Mouse (Mus musculus) induced T-regulatory cell, adult 2 months (primary cell): ENCODE data around the gene Gclm.
"Not testable (repeated sequence)": the region's sequence is repeated elsewhere in the genome, so short reads cannot be mapped to it uniquely, and the experiment has no call there.

ENCODE experiments used
- DNase-seq: peaks from one replicate; pipeline ENCODE4 v3.0.0-alpha.2; 2012; ENCODE audit warnings: low read depth

The Gclm gene

GRCm38 (mm10) chr3:122242876-122243275 lies 2.5 kb upstream of the Gclm start:
- no peak for DNase-seq

- DNase-seq: no peak
Measured at GRCm38 (mm10) chr3:122243416-122244167, 1.8 kb upstream of the Gclm start.

- no peak for DNase-seq
Measured at GRCm38 (mm10) chr3:122244759-122245158, 598 bp upstream of the Gclm start.

- DNase-seq: peak; percentile 62
Measured at GRCm38 (mm10) chr3:122245878-122246332, 548 bp downstream of the Gclm start.

GRCm38 (mm10) chr3:122246406-122246805 lies 1.0 kb downstream of the Gclm start:
- DNase-seq: peak; percentile 10

DNA sequence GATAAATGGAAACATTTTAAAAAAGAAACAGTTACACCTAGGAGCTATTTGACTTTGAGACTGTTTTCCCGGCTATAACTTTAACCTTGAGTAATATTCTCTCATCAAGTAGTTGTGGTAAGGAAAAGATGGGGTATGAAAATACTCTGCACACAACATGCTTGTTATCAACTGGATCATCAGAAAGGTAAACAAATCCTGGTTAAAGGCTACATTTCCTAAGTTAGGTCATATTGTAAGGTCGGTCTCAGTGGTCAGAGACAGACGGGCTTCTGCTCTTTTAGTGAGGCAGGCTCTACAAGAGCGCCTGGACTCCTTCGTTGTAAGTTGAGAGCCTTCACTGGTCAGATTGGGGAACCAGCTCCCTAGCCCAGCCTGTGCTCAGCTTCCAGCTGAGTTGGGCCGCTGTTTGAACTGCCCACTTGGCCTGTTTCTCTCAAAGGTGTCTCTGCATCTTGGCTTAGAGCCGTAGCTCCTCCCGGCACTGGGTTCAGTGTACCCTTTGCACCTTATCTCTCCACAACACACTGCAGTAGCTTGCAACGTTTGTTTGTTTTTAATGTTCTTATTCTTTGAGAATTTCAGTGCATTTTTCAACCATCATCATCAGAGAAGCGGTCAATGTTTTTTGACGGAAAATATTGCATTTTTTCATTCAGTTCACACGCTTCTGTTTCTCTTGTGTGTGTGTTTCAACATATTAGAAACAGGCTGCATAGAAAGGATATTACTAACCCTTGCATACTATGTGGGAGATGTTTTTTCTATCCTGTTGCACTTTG lies 1.8 kb downstream of the Gclm start:
- no peak for DNase-seq

DNA sequence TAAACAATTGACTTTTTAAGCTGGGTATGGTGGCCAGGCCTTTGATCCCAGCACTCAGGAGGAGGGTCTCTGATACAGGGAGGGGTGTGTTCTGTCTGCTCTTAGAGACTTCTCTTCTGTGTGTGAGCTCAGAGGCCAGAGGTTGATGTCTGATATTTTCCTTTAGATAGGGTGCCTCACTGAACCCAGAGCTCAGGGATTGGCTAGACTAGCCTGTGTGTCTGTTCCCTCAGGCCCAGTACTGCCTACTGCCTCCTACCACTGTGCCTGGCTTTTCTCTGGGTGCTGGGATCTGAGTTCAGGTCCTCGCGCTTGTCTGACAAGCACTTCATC lies 2.4 kb downstream of the Gclm start:
- no peak for DNase-seq

- DNase-seq: no peak
Measured at GRCm38 (mm10) chr3:122252466-122253253, 7.3 kb downstream of the Gclm start.

GRCm38 (mm10) chr3:122254050-122254449 lies 8.7 kb downstream of the Gclm start:
- DNase-seq: not testable (repeated sequence)

- peak; percentile 45 for DNase-seq
Measured at GRCm38 (mm10) chr3:122269986-122270385, 24.6 kb downstream of the Gclm start.

DNA sequence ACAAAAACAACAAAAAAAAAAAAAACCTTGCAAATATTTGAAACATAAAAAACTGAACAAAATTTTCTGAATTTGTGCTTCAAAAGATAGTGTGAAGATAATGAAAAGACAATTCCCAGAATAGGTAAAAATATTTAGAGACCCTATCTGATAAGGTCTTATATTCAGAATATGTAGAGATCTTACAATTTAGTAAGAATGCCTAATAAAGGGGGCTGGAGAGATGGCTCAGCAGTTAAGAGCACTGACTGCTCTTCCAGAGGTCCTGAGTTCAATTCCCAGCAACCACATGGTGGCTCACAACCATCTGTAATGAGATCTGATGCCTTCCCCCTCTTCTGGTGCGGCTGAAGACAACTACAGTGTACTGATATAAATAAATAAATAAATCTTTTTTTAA lies 27.2 kb downstream of the Gclm start:
- DNase-seq: not testable (repeated sequence)

- DNase-seq: peak; percentile 80
Measured at GRCm38 (mm10) chr3:122273407-122274240, 28.3 kb downstream of the Gclm start.

DNA sequence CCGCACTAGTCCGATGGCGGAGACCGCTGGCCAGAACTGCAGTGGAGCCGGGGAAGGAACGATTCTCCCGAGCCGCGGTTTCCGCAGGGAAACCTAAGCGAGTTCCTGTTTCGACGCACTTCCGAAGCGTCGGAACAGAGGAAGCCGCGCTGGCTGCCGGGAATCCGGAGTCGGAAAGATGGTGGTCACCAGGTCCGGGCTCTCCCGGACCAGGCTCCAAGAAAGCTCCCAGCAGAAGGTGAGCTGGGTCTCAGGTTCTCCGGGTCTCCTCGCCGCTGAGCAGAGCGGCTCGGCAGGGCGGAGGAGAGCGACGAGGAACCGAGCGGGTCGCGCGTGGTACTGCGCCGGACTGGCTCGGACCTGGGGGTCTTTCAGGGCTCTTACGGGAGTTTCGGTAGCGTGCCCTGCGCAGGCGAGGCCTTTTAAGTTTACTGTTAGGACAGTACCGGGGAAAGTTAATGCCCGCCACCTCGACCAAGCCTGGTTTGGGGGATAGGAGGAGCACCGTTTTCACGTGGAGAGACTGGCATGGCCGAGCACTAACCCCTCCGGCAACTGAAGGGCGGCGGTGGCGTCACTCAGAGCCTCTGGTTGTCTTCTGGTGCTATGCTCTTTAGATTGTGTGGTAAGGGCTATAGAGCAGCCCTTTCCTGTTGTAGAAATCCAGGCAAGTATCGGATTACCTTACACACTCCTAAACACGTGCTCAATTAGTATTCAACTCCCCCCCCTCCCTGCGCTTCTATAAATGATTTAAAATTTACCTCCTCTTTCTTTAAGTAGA lies 29.1 kb downstream of the Gclm start, which contains the start of gene Dnttip2:
TSS of gene Dnttip2 (plus strand) at position 148 of the 784 bp plus-strand sequence.
- DNase-seq: peak; percentile 93

GRCm38 (mm10) chr3:122275111-122275510 lies 29.8 kb downstream of the Gclm start:
- DNase-seq: no peak

GRCm38 (mm10) chr3:122287195-122287594 lies 41.8 kb downstream of the Gclm start:
- peak; percentile 61 for DNase-seq

GRCm38 (mm10) chr3:122288613-122289195 lies 43.3 kb downstream of the Gclm start:
- no peak for DNase-seq

- not testable (repeated sequence) for DNase-seq
Measured at GRCm38 (mm10) chr3:122289344-122289743, 44.0 kb downstream of the Gclm start.

DNA sequence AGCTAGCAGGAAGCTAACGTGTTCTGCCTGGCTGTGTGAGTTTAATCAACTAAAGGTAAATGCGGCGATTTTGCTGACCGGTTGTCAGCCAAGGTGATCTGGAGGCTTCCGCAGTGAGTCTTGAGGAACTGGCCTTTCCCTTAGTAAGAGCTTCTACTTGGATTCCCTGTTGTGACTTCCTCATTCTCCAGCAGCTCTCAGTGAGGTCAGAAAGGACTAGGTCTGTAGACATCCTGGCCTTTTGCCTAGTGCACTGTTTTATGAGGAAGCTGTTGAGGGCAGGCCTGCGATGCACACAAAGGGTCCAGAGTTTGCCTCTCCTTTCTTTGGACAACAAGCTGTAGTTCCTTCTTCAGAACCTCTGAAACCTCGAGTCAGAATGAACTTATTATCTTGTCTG lies 45.3 kb downstream of the Gclm start:
- DNase-seq: no peak

GRCm38 (mm10) chr3:122291828-122292227 lies 46.5 kb downstream of the Gclm start:
- no peak for DNase-seq
